Comparison of ENCODE assay signal across 8 mouse cellular contexts in genomic region chr2:126360688-126361087, GRCm38 (mm10).
DNase-seq lines count a peak whose midpoint lies in the region; ATAC-seq lines count a peak whose summit lies in the region.

No protein-coding gene starts in this region.

- intact Hi-C loops in left cerebral cortex, postnatal 25 days (cut with DNase I), result loop anchor here (5.0 kb wide), 2 partner anchors 208 to 353 kb away; partner anchors contain the start of genes Dtwd1 and Fam227b

- H3K4me3 ChIP-seq in embryonic facial prominence, embryonic 10.5 days, result no peak overlapping the region
- H3K4me3 ChIP-seq in heart, embryonic 14.5 days (ENCODE audit: control insufficient read depth in 1 of 2, insufficient read depth in 1 of 2, low read depth in 1 of 2, low read length in 2 of 2), result no peak overlapping the region
- H3K4me3 ChIP-seq in limb, embryonic 13.5 days, result no peak overlapping the region

- no peaks in the 10 kb centered on the region for H3K36me3 ChIP-seq in embryonic facial prominence, embryonic 10.5 days (replicated peaks)
- H3K36me3 ChIP-seq in heart, embryonic 14.5 days (ENCODE audit: control insufficient read depth, insufficient read depth, low read length), result no peaks in the 10 kb centered on the region
- no peaks in the 10 kb centered on the region for H3K36me3 ChIP-seq in limb, embryonic 13.5 days

- 54% methylated on average over 6 of the region's 6 CpGs for WGBS in embryonic facial prominence, embryonic 10.5 days
- 48% methylated on average over 6 of the region's 6 CpGs for WGBS in heart, embryonic 14.5 days
- WGBS in limb, embryonic 13.5 days, result 50% methylated on average over 6 of the region's 6 CpGs

- ATAC-seq in heart, embryonic 14.5 days (ENCODE audit: insufficient number of reproducible peaks, insufficient read depth, low FRiP score, low read depth), result no peak
- no peak; the same call in 1 of the 2 replicates for ATAC-seq in limb, embryonic 13.5 days (ENCODE audit: low FRiP score, low read depth)

- no peaks in the 10 kb centered on the region for H3K9me3 ChIP-seq in embryonic facial prominence, embryonic 10.5 days
- no peaks in the 10 kb centered on the region for H3K9me3 ChIP-seq in heart, embryonic 14.5 days (ENCODE audit: control insufficient read depth, low read length)
- no peaks in the 10 kb centered on the region for H3K9me3 ChIP-seq in limb, embryonic 13.5 days

- DNase-seq in R1 (ENCODE audit: low read depth, low spot score), result peak; percentile 34
- peak; percentile 25 for DNase-seq in embryonic facial prominence, embryonic 10.5 days (ENCODE audit: low spot score)
- no peak for DNase-seq in cerebellum, postnatal 4 days (ENCODE audit: low spot score in 2 of 2)
- DNase-seq in left cerebral cortex, postnatal 25 days (ENCODE audit: low spot score in 2 of 2), result no peak
- no peak for DNase-seq in frontal cortex, postnatal 10 days (ENCODE audit: low spot score in 2 of 2)
- no peak for DNase-seq in cerebellum, adult 8-10 months

- peak overlapping the region; percentile 63 for H3K27ac ChIP-seq in embryonic facial prominence, embryonic 10.5 days (replicated peaks)
- peak overlapping the region; percentile 12 to 21 for H3K27ac ChIP-seq in heart, embryonic 14.5 days (replicated peaks in 1 of 2; ENCODE audit: control insufficient read depth in 1 of 2, insufficient read depth in 1 of 2, low read depth in 2 of 2, low read length in 2 of 2)
- peak overlapping the region; percentile 48; the same call in 1 of the 2 replicates for H3K27ac ChIP-seq in limb, embryonic 13.5 days

- H3K9ac ChIP-seq in heart, embryonic 14.5 days (ENCODE audit: low read length), result no peak overlapping the region
- no peak overlapping the region for H3K9ac ChIP-seq in limb, embryonic 13.5 days

- no peaks in the 10 kb centered on the region for H3K27me3 ChIP-seq in embryonic facial prominence, embryonic 10.5 days (replicated peaks; ENCODE audit: low read depth, poor library complexity, severe bottlenecking)
- H3K27me3 ChIP-seq in heart, embryonic 14.5 days (ENCODE audit: control insufficient read depth, insufficient read depth, low read length), result no peaks in the 10 kb centered on the region
- no peaks in the 10 kb centered on the region for H3K27me3 ChIP-seq in limb, embryonic 13.5 days

- 0 out of 2 replicates have a peak overlapping the region, but pooled peaks have one; percentile 3 for H3K4me2 ChIP-seq in heart, embryonic 14.5 days (ENCODE audit: low read length)
- H3K4me2 ChIP-seq in limb, embryonic 13.5 days (replicated peaks), result no peak overlapping the region

- peaks cover 14% of the 10 kb centered on the region for H3K4me1 ChIP-seq in embryonic facial prominence, embryonic 10.5 days
- H3K4me1 ChIP-seq in heart, embryonic 14.5 days (ENCODE audit: control insufficient read depth in 2 of 2, insufficient read depth in 2 of 2, low read length in 2 of 2), result peaks cover 4 to 5% of the 10 kb centered on the region in 2 experiments; a peak in 3 of 4 replicates
- H3K4me1 ChIP-seq in limb, embryonic 13.5 days, result peaks cover 22% of the 10 kb centered on the region

Comparison
In these comparisons a context has a peak if more than half of its experiments do, and no peak if none do; other contexts are left out.
1. DNase-seq: peak in R1 (single experiment) and embryonic facial prominence, embryonic 10.5 days (single experiment); none in cerebellum, postnatal 4 days (0 of 2), left cerebral cortex, postnatal 25 days (0 of 2), frontal cortex, postnatal 10 days (0 of 2) and cerebellum, adult 8-10 months (single experiment).
2. Peak in every context shown above with its lines, with median percentiles within 50 percentile points of each other: H3K27ac ChIP-seq.